Mouse (Mus musculus): ENCODE results near the gene Ipo13.

Gene Ipo13

GRCm38 (mm10) chr4:117914591-117915442 lies at the start of gene Ipo13:
Gene Ipo13, minus strand, starts transcription at chr4:117914999.
- peak; percentile 97 for DNase-seq (ENCODE audit: low spot score)

- no peak for DNase-seq (ENCODE audit: low spot score)
Measured at GRCm38 (mm10) chr4:117957492-117957891, 42.7 kb upstream of the Ipo13 start.

GRCm38 (mm10) chr4:117947493-117947892 lies 32.7 kb upstream of the Ipo13 start:
- DNase-seq (ENCODE audit: low spot score), result no peak

- no peak for DNase-seq (ENCODE audit: low spot score)
Measured at GRCm38 (mm10) chr4:117946639-117947305, 32.0 kb upstream of the Ipo13 start.

GRCm38 (mm10) chr4:117943317-117943716 lies 28.5 kb upstream of the Ipo13 start:
- DNase-seq (ENCODE audit: low spot score), result no peak

- DNase-seq (ENCODE audit: low spot score), result no peak
Measured at GRCm38 (mm10) chr4:117936964-117937363, 22.2 kb upstream of the Ipo13 start.

GRCm38 (mm10) chr4:117934081-117934480 lies 19.3 kb upstream of the Ipo13 start:
- DNase-seq (ENCODE audit: low spot score), result no peak

GRCm38 (mm10) chr4:117933248-117933647 lies 18.4 kb upstream of the Ipo13 start:
- no peak for DNase-seq (ENCODE audit: low spot score)

GRCm38 (mm10) chr4:117929391-117929881 lies 14.6 kb upstream of the Ipo13 start, which contains the start of gene Artn:
Gene Artn, minus strand, starts transcription at chr4:117929763.
- no peak for DNase-seq (ENCODE audit: low spot score)

- peak; percentile 68 for DNase-seq (ENCODE audit: low spot score)
Measured at GRCm38 (mm10) chr4:117928699-117929241, 14.0 kb upstream of the Ipo13 start.

GRCm38 (mm10) chr4:117928234-117928633 lies 13.4 kb upstream of the Ipo13 start:
- no peak for DNase-seq (ENCODE audit: low spot score)

- no peak for DNase-seq (ENCODE audit: low spot score)
Measured at GRCm38 (mm10) chr4:117926545-117927482, 12.0 kb upstream of the Ipo13 start.

- DNase-seq (ENCODE audit: low spot score), result no peak
Measured at GRCm38 (mm10) chr4:117924916-117925315, 10.1 kb upstream of the Ipo13 start.

GRCm38 (mm10) chr4:117923450-117923849 lies 8.7 kb upstream of the Ipo13 start:
- no peak for DNase-seq (ENCODE audit: low spot score)

GRCm38 (mm10) chr4:117921358-117921757 lies 6.6 kb upstream of the Ipo13 start:
- DNase-seq (ENCODE audit: low spot score), result no peak

GRCm38 (mm10) chr4:117918762-117919161 lies 4.0 kb upstream of the Ipo13 start:
- DNase-seq (ENCODE audit: low spot score), result no peak

GRCm38 (mm10) chr4:117918261-117918660 lies 3.5 kb upstream of the Ipo13 start:
- no peak for DNase-seq (ENCODE audit: low spot score)

GRCm38 (mm10) chr4:117917847-117918246 lies 3.0 kb upstream of the Ipo13 start:
- DNase-seq (ENCODE audit: low spot score), result no peak

- DNase-seq (ENCODE audit: low spot score), result no peak
Measured at GRCm38 (mm10) chr4:117917402-117917801, 2.6 kb upstream of the Ipo13 start.

GRCm38 (mm10) chr4:117916386-117916785 lies 1.6 kb upstream of the Ipo13 start:
- no peak for DNase-seq (ENCODE audit: low spot score)

- DNase-seq (ENCODE audit: low spot score), result no peak
Measured at GRCm38 (mm10) chr4:117915489-117916105, 798 bp upstream of the Ipo13 start.
